Mouse (Mus musculus) olfactory bulb, adult 2 months (tissue): ENCODE data around the gene Abcb4.

Experiments used
- CTCF ChIP-seq: fragments of 200-500 bp; IDR thresholded peaks from 2 replicates; pipeline ENCODE4 v1.5.1; 2012; ENCODE audit warnings: low read depth, mild to moderate bottlenecking, low read length, moderate library complexity; ENCODE audit not compliant: insufficient read depth
- POLR2A ChIP-seq: fragments of 200-500 bp; IDR thresholded peaks from 2 replicates; pipeline ENCODE4 v1.6.1; 2012; ENCODE audit warnings: mild to moderate bottlenecking, low read depth, low read length, moderate library complexity; ENCODE audit not compliant: insufficient read depth

DNA sequence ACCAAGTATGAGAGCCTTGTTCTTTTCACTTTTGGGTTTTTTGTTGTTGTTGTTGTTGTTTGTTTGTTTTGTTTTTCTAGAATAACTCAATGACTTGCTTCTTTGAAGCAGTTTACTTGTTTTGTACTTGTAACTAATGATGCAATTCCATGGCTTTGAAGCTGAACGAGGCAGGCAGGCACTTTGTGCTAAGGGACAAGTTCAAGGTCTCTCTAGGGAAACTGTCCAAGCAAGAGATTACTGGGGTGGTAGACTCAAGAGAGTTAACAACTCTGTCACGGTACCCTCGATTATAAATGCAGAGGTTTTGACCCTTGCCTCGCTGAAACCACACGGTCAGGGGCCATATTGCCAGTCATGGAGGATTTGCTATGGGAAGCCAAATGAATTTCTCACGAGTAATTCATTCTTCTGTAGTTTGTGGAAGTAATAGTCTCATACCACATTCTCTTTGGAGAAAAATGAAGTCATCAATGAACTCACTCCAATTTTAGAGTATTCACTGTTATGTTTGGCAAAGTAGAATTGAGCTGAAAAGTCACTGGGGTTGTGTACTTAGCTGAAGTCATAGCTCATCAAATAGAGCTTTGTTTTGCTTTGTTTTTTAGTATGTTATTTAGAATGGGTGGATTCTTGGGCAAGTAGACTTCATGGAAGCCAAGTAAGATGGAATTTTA is 8.8 kb downstream of the Abcb4 start:
- TF ChIP-seq CTCF (no peak), POLR2A (no peak)
